ENCODE assay signal across 9 mouse cellular contexts in genomic region chr8:106510365-106510975, GRCm38 (mm10). TPM values are rescaled to one million over a fixed set of nuclear protein-coding genes. Genes with fewer than 3 reads are reported as not detected.
DNase-seq lines count a peak whose midpoint lies in the region; ATAC-seq and TF ChIP-seq lines count a peak whose summit lies in the region.
"Had no signal": no experiment of that assay in that cellular context is flagged by ENCODE, and none has a peak within 500 bp of the region (broad histone marks: within the 10 kb centered on the region; RNA-seq: fewer than 3 reads in every experiment).

Gene Cdh3, plus strand, starts transcription at chr8:106510891.

- peaks cover 73% of the 10 kb centered on the region for H3K27me3 ChIP-seq in erythroblast, embryonic 14.5 days (ENCODE audit: control insufficient read depth)
- H3K27me3 ChIP-seq in embryonic facial prominence, embryonic 15.5 days: peaks cover 11% of the 10 kb centered on the region; the same call in 1 of the 2 replicates
- H3K27me3 ChIP-seq in hindbrain, postnatal 0 days (ENCODE audit: insufficient read depth, low read length): peaks cover 17% of the 10 kb centered on the region
- H3K27me3 ChIP-seq in liver, embryonic 12.5 days (replicated peaks): peaks cover 93% of the 10 kb centered on the region
- peaks cover 56% of the 10 kb centered on the region for H3K27me3 ChIP-seq in neural tube, embryonic 12.5 days (replicated peaks)

- DNase-seq in hindbrain, postnatal 0 days (ENCODE audit: low spot score): peak; percentile 43
- no peak for DNase-seq in left cerebral cortex, postnatal 14 days (ENCODE audit: low spot score in 2 of 2)
- DNase-seq in gastrocnemius, postnatal 10 days: no peak

- no peak for TF ChIP-seq CTCF in hindbrain, postnatal 0 days (IDR thresholded peaks at IDR 0.05; ENCODE audit: low read depth)

- no peaks in the 10 kb centered on the region for H3K9me3 ChIP-seq in erythroblast, embryonic 14.5 days (ENCODE audit: control insufficient read depth, low read length)
- no peaks in the 10 kb centered on the region for H3K9me3 ChIP-seq in embryonic facial prominence, embryonic 15.5 days (replicated peaks)
- H3K9me3 ChIP-seq in hindbrain, postnatal 0 days (ENCODE audit: low read length): no peaks in the 10 kb centered on the region
- H3K9me3 ChIP-seq in liver, embryonic 12.5 days (replicated peaks): no peaks in the 10 kb centered on the region
- H3K9me3 ChIP-seq in neural tube, embryonic 12.5 days: no peaks in the 10 kb centered on the region
- H3K9me3 ChIP-seq: G1E had no signal

- peak within 1 kb of the TSS; percentile 72 for H3K4me2 ChIP-seq in embryonic facial prominence, embryonic 15.5 days (replicated peaks)
- H3K4me2 ChIP-seq in hindbrain, postnatal 0 days (ENCODE audit: low read depth, low read length): peak within 1 kb of the TSS; percentile 55
- H3K4me2 ChIP-seq in liver, embryonic 12.5 days: peak within 1 kb of the TSS; percentile 54
- peak within 1 kb of the TSS; percentile 67 for H3K4me2 ChIP-seq in neural tube, embryonic 12.5 days (replicated peaks)

- no peaks in the 10 kb centered on the region for H3K36me3 ChIP-seq in erythroblast, embryonic 14.5 days (ENCODE audit: control insufficient read depth)
- H3K36me3 ChIP-seq in embryonic facial prominence, embryonic 15.5 days: no peaks in the 10 kb centered on the region
- no peaks in the 10 kb centered on the region for H3K36me3 ChIP-seq in hindbrain, postnatal 0 days (ENCODE audit: insufficient read depth, low read length)
- no peaks in the 10 kb centered on the region for H3K36me3 ChIP-seq in liver, embryonic 12.5 days
- no peaks in the 10 kb centered on the region for H3K36me3 ChIP-seq in neural tube, embryonic 12.5 days
- H3K36me3 ChIP-seq: G1E had no signal

- 1% methylated on average over 34 of the region's 34 CpGs for WGBS in embryonic facial prominence, embryonic 15.5 days
- 1% methylated on average over 34 of the region's 34 CpGs for WGBS in hindbrain, postnatal 0 days
- 3% methylated on average over 33 of the region's 34 CpGs for WGBS in liver, embryonic 12.5 days (ENCODE audit: insufficient replicate concordance)
- WGBS in neural tube, embryonic 12.5 days: 2% methylated on average over 34 of the region's 34 CpGs

- ATAC-seq in erythroblast, adult 5-6 weeks (replicated peaks; ENCODE audit: low FRiP score, poor library complexity, severe bottlenecking): no peak
- ATAC-seq in embryonic facial prominence, embryonic 15.5 days (ENCODE audit: insufficient number of reproducible peaks, low FRiP score, low TSS enrichment, low read depth): peak; percentile 67
- peak; percentile 61; the same call in 1 of the 2 replicates for ATAC-seq in hindbrain, postnatal 0 days
- 0 out of 2 replicates have a peak, but pooled peaks have one; percentile 27 for ATAC-seq in liver, embryonic 12.5 days
- ATAC-seq in neural tube, embryonic 12.5 days (ENCODE audit: low FRiP score, low read depth): 0 out of 2 replicates have a peak, but pooled peaks have one; percentile 5

- H3K27ac ChIP-seq in embryonic facial prominence, embryonic 15.5 days (replicated peaks): peak within 1 kb of the TSS; percentile 74
- no peak within 1 kb of the TSS for H3K27ac ChIP-seq in hindbrain, postnatal 0 days
- H3K27ac ChIP-seq in liver, embryonic 12.5 days: peak within 1 kb of the TSS; percentile 54
- no peak within 1 kb of the TSS for H3K27ac ChIP-seq in neural tube, embryonic 12.5 days

- intact Hi-C loops in left cerebral cortex, postnatal 14 days (cut with DNase I): no loop called here

- peak within 1 kb of the TSS; percentile 12 for H3K4me3 ChIP-seq in erythroblast, embryonic 14.5 days (replicated peaks)
- H3K4me3 ChIP-seq in embryonic facial prominence, embryonic 15.5 days (replicated peaks): peak within 1 kb of the TSS; percentile 52
- H3K4me3 ChIP-seq in hindbrain, postnatal 0 days (ENCODE audit: low read length): peak within 1 kb of the TSS; percentile 30
- H3K4me3 ChIP-seq in liver, embryonic 12.5 days: peak within 1 kb of the TSS; percentile 42
- H3K4me3 ChIP-seq in neural tube, embryonic 12.5 days: peak within 1 kb of the TSS; percentile 35

- peak within 1 kb of the TSS; percentile 39 for H3K9ac ChIP-seq in embryonic facial prominence, embryonic 15.5 days
- H3K9ac ChIP-seq in hindbrain, postnatal 0 days (replicated peaks; ENCODE audit: low read length): peak within 1 kb of the TSS; percentile 28; the same call in 1 of the 2 replicates
- peak within 1 kb of the TSS; percentile 41 for H3K9ac ChIP-seq in liver, embryonic 12.5 days
- H3K9ac ChIP-seq in neural tube, embryonic 12.5 days: peak within 1 kb of the TSS; percentile 40

- peaks cover 2% of the 10 kb centered on the region; the same call in 1 of the 2 replicates for H3K4me1 ChIP-seq in erythroblast, embryonic 14.5 days (ENCODE audit: control insufficient read depth)
- peaks cover 45% of the 10 kb centered on the region for H3K4me1 ChIP-seq in embryonic facial prominence, embryonic 15.5 days
- H3K4me1 ChIP-seq in hindbrain, postnatal 0 days (ENCODE audit: insufficient read depth, low read length): peaks cover 17% of the 10 kb centered on the region
- H3K4me1 ChIP-seq in liver, embryonic 12.5 days: 0 out of 2 replicates have a peak, but pooled peaks cover 15% of the 10 kb centered on the region
- H3K4me1 ChIP-seq in neural tube, embryonic 12.5 days: peaks cover 34% of the 10 kb centered on the region

RNA-seq across cellular contexts. Expression of gene Cdh3, which starts in this region (rescaled TPM):
- 0.02 TPM in 1 of 2 replicates, not detected in the other for polyA plus RNA-seq in erythroblast, embryonic 14.5 days (2012)
- total RNA-seq in erythroblast, adult 5-6 weeks (2015; ENCODE audit: low replicate concordance): not detected in 2 replicates
- not detected in 2 replicates for total RNA-seq in erythroblast, adult 5-6 weeks (2017; ENCODE audit: low replicate concordance)
- 23.0 and 24.5 TPM in 2 replicates for polyA plus RNA-seq in embryonic facial prominence, embryonic 15.5 days (2015; fragmentation: Nextera tagmentation; extraction: Ambion mirVana)
- total RNA-seq in hindbrain, postnatal 0 days (2014; rRNA removed): 6.7 and 7.0 TPM in 2 replicates
- 3.6 and 4.9 TPM in 2 replicates for polyA plus RNA-seq in hindbrain, postnatal 0 days (2015; fragmentation: Nextera tagmentation; extraction: Ambion mirVana)
- polyA plus RNA-seq in liver, embryonic 12.5 days (2016; fragmentation: Nextera tagmentation; extraction: Ambion mirVana): 6.8 and 6.9 TPM in 2 replicates
- 6.0 and 6.5 TPM in 2 replicates for polyA plus RNA-seq in neural tube, embryonic 12.5 days (2016; fragmentation: Nextera tagmentation; extraction: Ambion mirVana)
- total RNA-seq in left cerebral cortex, postnatal 14 days (2021): under 1 TPM; 0.42 to 0.62 TPM
- under 1 TPM; 0.50 to 0.70 TPM for total RNA-seq in gastrocnemius, postnatal 10 days (2021)
- polyA plus RNA-seq: G1E had no signal

Comparison
In these comparisons a context has a peak if more than half of its experiments do, and no peak if none do; other contexts are left out.
1. H3K27ac ChIP-seq: peak in embryonic facial prominence, embryonic 15.5 days (single experiment) and liver, embryonic 12.5 days (single experiment); none in hindbrain, postnatal 0 days (single experiment) and neural tube, embryonic 12.5 days (single experiment).
2. Peak in every context shown above with its lines, with median percentiles within 50 percentile points of each other: H3K4me3 ChIP-seq, H3K4me2 ChIP-seq and H3K9ac ChIP-seq.